Mouse (Mus musculus): ENCODE measurements around the gene Cntn1. TPM values are rescaled to one million over a fixed set of nuclear protein-coding genes. Genes with fewer than 3 reads are reported as not detected.

Gene Cntn1
- polyA plus RNA-seq, 1 experiment from 2014 or later, result 1.4 TPM

- 24% methylated on average over 7 of the region's 7 CpGs for WGBS
- no peak for TF ChIP-seq EP300 (optimal IDR thresholded peaks at IDR 0.05)
- peak; percentile 84 for TF ChIP-seq CTCF (IDR thresholded peaks at IDR 0.05; ENCODE audit: low read depth)
- no peak for ATAC-seq (ENCODE audit: low FRiP score, low TSS enrichment)
Measured at GRCm38 (mm10) chr15:92264980-92265707, 214.2 kb downstream of the Cntn1 start.

GRCm38 (mm10) chr15:92268341-92268740, 217.4 kb downstream of the Cntn1 start:
- Histone ChIP-seq H3K9ac (ENCODE audit: low read length) (no peak overlapping the region), H3K4me3 (ENCODE audit: low read depth, low read length) (no peak overlapping the region), H3K4me1 (replicated peaks; ENCODE audit: control insufficient read depth, insufficient read depth) (no peaks in the 10 kb centered on the region), H3K27me3 (ENCODE audit: control insufficient read depth, insufficient read depth, low read length) (no peaks in the 10 kb centered on the region), H3K9me3 (ENCODE audit: control insufficient read depth, low read length) (no peaks in the 10 kb centered on the region), H3K36me3 (ENCODE audit: control insufficient read depth, insufficient read depth, low read length) (no peaks in the 10 kb centered on the region), H3K4me2 (replicated peaks; ENCODE audit: low read depth) (no peak overlapping the region), H3K27ac (replicated peaks) (no peak overlapping the region)
- ATAC-seq (ENCODE audit: low FRiP score, low TSS enrichment) (no peak), DNase-seq (ENCODE audit: low spot score) (no peak)
- 68% methylated on average over 3 of the region's 3 CpGs for WGBS
- TF ChIP-seq EP300 (optimal IDR thresholded peaks at IDR 0.05) (no peak), CTCF (IDR thresholded peaks at IDR 0.05; ENCODE audit: low read depth) (no peak)

More at GRCm38 (mm10) chr15:92264980-92265707, 214.2 kb downstream of the Cntn1 start:
- peak; percentile 36 for DNase-seq (ENCODE audit: low spot score)
- no peak overlapping the region for H3K27ac ChIP-seq (replicated peaks)
- H3K4me2 ChIP-seq (replicated peaks; ENCODE audit: low read depth), result no peak overlapping the region
- H3K9ac ChIP-seq (ENCODE audit: low read length), result no peak overlapping the region
- no peak overlapping the region for H3K4me3 ChIP-seq (ENCODE audit: low read depth, low read length)
- no peaks in the 10 kb centered on the region for H3K27me3 ChIP-seq (ENCODE audit: control insufficient read depth, insufficient read depth, low read length)
- no peaks in the 10 kb centered on the region for H3K36me3 ChIP-seq (ENCODE audit: control insufficient read depth, insufficient read depth, low read length)
- no peaks in the 10 kb centered on the region for H3K4me1 ChIP-seq (replicated peaks; ENCODE audit: control insufficient read depth, insufficient read depth)
- no peaks in the 10 kb centered on the region for H3K9me3 ChIP-seq (ENCODE audit: control insufficient read depth, low read length)

GRCm38 (mm10) chr15:92268741-92269322, 217.9 kb downstream of the Cntn1 start:
- Histone ChIP-seq H3K27me3 (ENCODE audit: control insufficient read depth, insufficient read depth, low read length) (no peaks in the 10 kb centered on the region), H3K4me2 (replicated peaks; ENCODE audit: low read depth) (no peak overlapping the region), H3K9me3 (ENCODE audit: control insufficient read depth, low read length) (no peaks in the 10 kb centered on the region), H3K4me3 (ENCODE audit: low read depth, low read length) (no peak overlapping the region), H3K36me3 (ENCODE audit: control insufficient read depth, insufficient read depth, low read length) (no peaks in the 10 kb centered on the region), H3K9ac (ENCODE audit: low read length) (no peak overlapping the region), H3K4me1 (replicated peaks; ENCODE audit: control insufficient read depth, insufficient read depth) (no peaks in the 10 kb centered on the region), H3K27ac (replicated peaks) (no peak overlapping the region)
- no peak for TF ChIP-seq CTCF (IDR thresholded peaks at IDR 0.05; ENCODE audit: low read depth)
- TF ChIP-seq EP300 (optimal IDR thresholded peaks at IDR 0.05), result no peak
- DNase-seq (ENCODE audit: low spot score) (no peak), ATAC-seq (ENCODE audit: low FRiP score, low TSS enrichment) (no peak)
- 88% methylated on average over 18 of the region's 18 CpGs for WGBS

- no peaks in the 10 kb centered on the region for H3K36me3 ChIP-seq (ENCODE audit: control insufficient read depth, insufficient read depth, low read length)
- H3K9ac ChIP-seq (ENCODE audit: low read length), result no peak overlapping the region
- 77% methylated on average over 6 of the region's 6 CpGs for WGBS
- no peak for TF ChIP-seq EP300 (optimal IDR thresholded peaks at IDR 0.05)
- TF ChIP-seq CTCF (IDR thresholded peaks at IDR 0.05; ENCODE audit: low read depth), result no peak
- DNase-seq (ENCODE audit: low spot score), result no peak
- ATAC-seq (ENCODE audit: low FRiP score, low TSS enrichment), result no peak
- H3K4me1 ChIP-seq (replicated peaks; ENCODE audit: control insufficient read depth, insufficient read depth), result no peaks in the 10 kb centered on the region
- no peak overlapping the region for H3K4me3 ChIP-seq (ENCODE audit: low read depth, low read length)
- no peaks in the 10 kb centered on the region for H3K9me3 ChIP-seq (ENCODE audit: control insufficient read depth, low read length)
- H3K27ac ChIP-seq (replicated peaks), result no peak overlapping the region
- no peak overlapping the region for H3K4me2 ChIP-seq (replicated peaks; ENCODE audit: low read depth)
- H3K27me3 ChIP-seq (ENCODE audit: control insufficient read depth, insufficient read depth, low read length), result no peaks in the 10 kb centered on the region
Measured at GRCm38 (mm10) chr15:92271801-92272365, 220.9 kb downstream of the Cntn1 start.

- Histone ChIP-seq H3K4me2 (replicated peaks; ENCODE audit: low read depth) (no peak overlapping the region), H3K27me3 (ENCODE audit: control insufficient read depth, insufficient read depth, low read length) (no peaks in the 10 kb centered on the region), H3K4me1 (replicated peaks; ENCODE audit: control insufficient read depth, insufficient read depth) (no peaks in the 10 kb centered on the region), H3K27ac (replicated peaks) (no peak overlapping the region), H3K9me3 (ENCODE audit: control insufficient read depth, low read length) (no peaks in the 10 kb centered on the region), H3K9ac (ENCODE audit: low read length) (no peak overlapping the region), H3K36me3 (ENCODE audit: control insufficient read depth, insufficient read depth, low read length) (no peaks in the 10 kb centered on the region), H3K4me3 (ENCODE audit: low read depth, low read length) (no peak overlapping the region)
- no peak for ATAC-seq (ENCODE audit: low FRiP score, low TSS enrichment)
- WGBS, result 30% methylated on average over 4 of the region's 4 CpGs
- no peak for DNase-seq (ENCODE audit: low spot score)
- TF ChIP-seq EP300 (optimal IDR thresholded peaks at IDR 0.05) (no peak), CTCF (IDR thresholded peaks at IDR 0.05; ENCODE audit: low read depth) (no peak)
Measured at GRCm38 (mm10) chr15:92276826-92277225, 225.9 kb downstream of the Cntn1 start.

DNA sequence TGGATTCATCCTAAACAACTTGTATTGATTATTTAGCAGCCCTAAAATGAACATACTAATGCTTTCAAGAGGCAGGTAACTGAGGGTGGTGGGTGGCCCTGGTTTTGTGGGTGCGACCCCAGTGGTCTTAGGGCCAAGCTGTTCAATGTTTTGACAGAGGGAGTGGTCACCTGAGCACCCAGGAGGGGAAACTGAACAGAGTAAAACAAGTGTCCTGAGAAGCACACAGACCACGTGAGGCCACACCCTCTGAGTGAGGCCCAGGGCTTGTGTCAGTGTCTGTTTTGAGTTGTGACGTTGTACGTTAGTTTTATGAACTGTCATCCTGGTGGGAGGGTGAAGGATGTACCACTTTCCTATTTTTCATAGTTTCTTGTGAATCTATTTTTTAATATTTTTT, 227.0 kb downstream of the Cntn1 start:
- no peak for DNase-seq (ENCODE audit: low spot score)
- Histone ChIP-seq H3K4me3 (ENCODE audit: low read depth, low read length) (no peak overlapping the region), H3K36me3 (ENCODE audit: control insufficient read depth, insufficient read depth, low read length) (no peaks in the 10 kb centered on the region), H3K27me3 (ENCODE audit: control insufficient read depth, insufficient read depth, low read length) (no peaks in the 10 kb centered on the region), H3K9me3 (ENCODE audit: control insufficient read depth, low read length) (no peaks in the 10 kb centered on the region), H3K4me2 (replicated peaks; ENCODE audit: low read depth) (no peak overlapping the region), H3K27ac (replicated peaks) (no peak overlapping the region), H3K9ac (ENCODE audit: low read length) (no peak overlapping the region), H3K4me1 (replicated peaks; ENCODE audit: control insufficient read depth, insufficient read depth) (no peaks in the 10 kb centered on the region)
- no peak for TF ChIP-seq EP300 (optimal IDR thresholded peaks at IDR 0.05)
- no peak for TF ChIP-seq CTCF (IDR thresholded peaks at IDR 0.05; ENCODE audit: low read depth)
- ATAC-seq (ENCODE audit: low FRiP score, low TSS enrichment), result no peak
- 78% methylated on average over 4 of the region's 4 CpGs for WGBS
